Mouse (Mus musculus) lung, postnatal 0 days (tissue): ENCODE measurements around the gene Nell1.

Experiments used
- CTCF ChIP-seq: IDR thresholded peaks from 2 replicates; pipeline ENCODE4 v1.5.1; 2016; ENCODE audit warnings: antibody characterized with exemption, mild to moderate bottlenecking
- EP300 ChIP-seq: IDR thresholded peaks from 2 replicates; pipeline ENCODE4 v1.6.1; 2016; ENCODE audit warnings: antibody characterized with exemption, mild to moderate bottlenecking, control low read depth

DNA sequence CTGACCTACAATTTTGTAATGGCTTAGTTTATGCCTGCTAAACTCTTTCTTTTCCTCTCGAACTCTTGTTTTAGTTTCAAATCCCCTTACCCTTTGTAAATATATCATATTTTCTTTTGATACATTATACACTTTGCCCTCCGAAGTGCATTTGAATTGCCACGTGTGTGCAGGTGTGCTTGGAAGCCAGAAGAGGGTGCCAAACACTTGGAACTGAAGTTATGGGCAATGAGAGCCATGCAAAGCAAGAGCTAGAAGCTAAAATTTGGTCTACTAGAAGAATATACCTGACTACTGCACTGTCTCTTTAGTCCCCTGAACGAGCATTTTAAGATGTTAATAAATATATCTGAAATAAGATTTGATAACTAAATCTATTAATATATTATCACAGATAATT is 756.3 kb downstream of the Nell1 start:
- TF ChIP-seq CTCF (0 out of 2 replicates have a peak, but pooled peaks have one; percentile 29), EP300 (no peak)
